Mouse (Mus musculus) heart, embryonic 10.5 days (tissue): ENCODE results near the gene Cspg4. TPM values are rescaled to one million over a fixed set of nuclear protein-coding genes. Genes with fewer than 3 reads are reported as not detected.

ENCODE experiments used
- DNase-seq: peaks from one replicate; pipeline ENCODE4 v3.0.0-alpha.2; 2017; ENCODE audit warnings: low spot score
- H3K27ac ChIP-seq: fragments of 300-500 bp; sonication (generic); 2 replicates; pipeline ENCODE4 v1.5.1; 2016; ENCODE audit warnings: mild to moderate bottlenecking
- H3K27me3 ChIP-seq: fragments of 300-500 bp; sonication (generic); 2 replicates; pipeline ENCODE4 v1.6.1; 2016; ENCODE audit warnings: mild to moderate bottlenecking; ENCODE audit not compliant: poor library complexity, insufficient read depth, severe bottlenecking
- H3K36me3 ChIP-seq: fragments of 300-500 bp; sonication (generic); 2 replicates; pipeline ENCODE4 v1.6.1; 2016; ENCODE audit warnings: mild to moderate bottlenecking, moderate library complexity
- H3K4me1 ChIP-seq: fragments of 300-500 bp; sonication (generic); 2 replicates; pipeline ENCODE4 v1.6.1; 2016; ENCODE audit warnings: mild to moderate bottlenecking
- H3K4me3 ChIP-seq: fragments of 300-500 bp; sonication (generic); 2 replicates; pipeline ENCODE4 v1.5.1; 2016; ENCODE audit warnings: mild to moderate bottlenecking, moderate library complexity
- H3K9me3 ChIP-seq: fragments of 300-500 bp; sonication (generic); 2 replicates; pipeline ENCODE4 v1.6.1; 2016; ENCODE audit warnings: mild to moderate bottlenecking, moderate library complexity
- WGBS: fragments of 180-500 bp; shearing (Covaris S2); methylation state at CpG from one replicate; pipeline ENCODE4 v1.1.7; 2016; 5-methylcytosine and 5-hydroxymethylcytosine counted together
- polyA plus RNA-seq: library from polyadenylated mRNA; unstranded; fragments of >200 nt; fragmentation: Nextera tagmentation; extraction: Ambion mirVana; gene quantifications from 2 replicates; pipeline ENCODE4 v1.2.1, GENCODE M21; 2016

The Cspg4 gene
- polyA plus RNA-seq, 1 experiment from 2014 or later = 22.5 TPM

DNA sequence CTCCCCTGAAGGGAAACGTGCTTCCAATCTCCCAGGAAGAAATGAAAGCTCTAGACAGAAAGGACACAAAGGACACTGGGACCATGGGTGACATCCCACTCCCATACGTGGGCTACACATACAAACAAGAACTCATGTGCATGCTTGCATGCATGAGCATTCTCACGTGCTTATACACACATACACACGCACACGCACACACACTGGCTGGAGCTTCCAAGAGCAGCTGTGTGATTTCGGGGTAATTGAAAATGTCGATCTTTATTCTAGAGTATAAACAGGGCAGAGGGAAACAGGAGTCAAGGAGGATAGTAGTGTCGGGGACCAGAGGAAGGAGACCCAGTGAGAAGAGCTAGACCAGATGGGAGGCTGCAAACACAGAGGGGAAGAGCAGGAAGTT lies 20.2 kb upstream of the Cspg4 start:
- Histone ChIP-seq H3K4me3 (no peak overlapping the region), H3K4me1 (peaks cover 24% of the 10 kb centered on the region), H3K27ac (no peak overlapping the region), H3K27me3 (peaks cover 18% of the 10 kb centered on the region), H3K9me3 (no peaks in the 10 kb centered on the region), H3K36me3 (no peaks in the 10 kb centered on the region)
- WGBS = 75% methylated on average over 8 of the region's 8 CpGs
- no peak for DNase-seq

DNA sequence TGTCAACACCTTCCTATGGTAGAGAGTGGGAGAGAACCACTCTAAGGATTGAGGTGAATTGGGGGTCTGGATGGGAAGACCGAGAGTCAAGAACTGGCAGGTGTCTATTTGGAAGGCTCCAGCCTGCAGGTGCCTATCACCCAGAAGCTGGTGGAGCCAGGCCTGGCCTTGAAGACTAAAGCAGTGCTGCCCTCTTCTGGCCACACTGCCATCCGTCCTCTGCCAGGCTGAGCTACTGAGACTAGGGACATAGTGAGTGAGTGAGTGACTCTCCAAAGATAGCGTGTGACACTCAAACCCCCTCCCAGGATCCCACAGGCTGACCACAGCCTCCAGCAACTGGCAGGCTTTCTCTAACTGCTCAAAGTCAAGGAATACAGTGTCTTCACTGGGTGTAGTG lies 17.3 kb upstream of the Cspg4 start:
- H3K4me1 ChIP-seq = peaks cover 34% of the 10 kb centered on the region
- no peaks in the 10 kb centered on the region for H3K36me3 ChIP-seq
- WGBS = 17% methylated on average over 3 of the region's 3 CpGs
- no peaks in the 10 kb centered on the region for H3K9me3 ChIP-seq
- H3K27me3 ChIP-seq = peaks cover 18% of the 10 kb centered on the region
- no peak overlapping the region for H3K4me3 ChIP-seq
- no peak overlapping the region for H3K27ac ChIP-seq
- DNase-seq = no peak

- H3K27ac ChIP-seq = peak overlapping the region; percentile 52; the same call in 1 of the 2 replicates
- WGBS = 73% methylated on average over 14 of the region's 14 CpGs
- H3K4me3 ChIP-seq = no peak overlapping the region
- H3K36me3 ChIP-seq = no peaks in the 10 kb centered on the region
- DNase-seq = no peak
- H3K27me3 ChIP-seq = peaks cover 11% of the 10 kb centered on the region; the same call in 1 of the 2 replicates
- no peaks in the 10 kb centered on the region for H3K9me3 ChIP-seq
- H3K4me1 ChIP-seq = peaks cover 36% of the 10 kb centered on the region
Measured at GRCm38 (mm10) chr9:56850128-56850904, 14.5 kb upstream of the Cspg4 start.

DNA sequence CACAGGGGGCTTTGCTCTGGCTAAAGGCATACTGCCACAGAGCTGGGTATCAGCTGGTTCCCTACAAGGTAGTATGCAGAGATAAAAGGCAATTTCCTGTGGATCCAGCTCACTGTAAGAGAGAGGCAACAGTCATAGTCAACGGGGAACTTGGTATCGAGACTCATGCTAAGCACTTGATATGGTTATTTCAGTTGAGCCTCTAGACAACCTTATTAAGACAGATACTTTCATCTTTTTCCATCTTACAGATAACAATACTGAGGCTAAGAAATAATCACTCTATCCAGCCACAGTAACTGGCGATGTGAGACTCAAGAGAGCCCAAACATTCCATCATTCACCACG lies 14.0 kb upstream of the Cspg4 start:
- DNase-seq = no peak
- no peak overlapping the region for H3K27ac ChIP-seq
- no peak overlapping the region for H3K4me3 ChIP-seq
- H3K4me1 ChIP-seq = peaks cover 36% of the 10 kb centered on the region
- H3K27me3 ChIP-seq = peaks cover 11% of the 10 kb centered on the region; the same call in 1 of the 2 replicates
- no peaks in the 10 kb centered on the region for H3K36me3 ChIP-seq
- no peaks in the 10 kb centered on the region for H3K9me3 ChIP-seq
- 66% methylated on average over 4 of the region's 4 CpGs for WGBS

GRCm38 (mm10) chr9:56851778-56852177 lies 13.1 kb upstream of the Cspg4 start:
- Histone ChIP-seq H3K36me3 (no peaks in the 10 kb centered on the region), H3K27ac (peak overlapping the region; percentile 80), H3K4me3 (peak overlapping the region; percentile 30), H3K27me3 (peaks cover 13% of the 10 kb centered on the region; the same call in 1 of the 2 replicates), H3K4me1 (peaks cover 39% of the 10 kb centered on the region), H3K9me3 (no peaks in the 10 kb centered on the region)
- DNase-seq = peak; percentile 89
- WGBS = 19% methylated on average over 11 of the region's 11 CpGs

GRCm38 (mm10) chr9:56857463-56857862 lies 7.4 kb upstream of the Cspg4 start:
- H3K4me1 ChIP-seq = peaks cover 39% of the 10 kb centered on the region
- H3K4me3 ChIP-seq = no peak overlapping the region
- no peaks in the 10 kb centered on the region for H3K36me3 ChIP-seq
- H3K9me3 ChIP-seq = no peaks in the 10 kb centered on the region
- H3K27ac ChIP-seq = no peak overlapping the region
- H3K27me3 ChIP-seq = peaks cover 25% of the 10 kb centered on the region
- no peak for DNase-seq
- WGBS = 51% methylated on average over 3 of the region's 3 CpGs

GRCm38 (mm10) chr9:56860035-56860434 lies 4.8 kb upstream of the Cspg4 start:
- Histone ChIP-seq H3K36me3 (no peaks in the 10 kb centered on the region), H3K4me3 (no peak overlapping the region), H3K27ac (no peak overlapping the region), H3K4me1 (peaks cover 41% of the 10 kb centered on the region), H3K9me3 (no peaks in the 10 kb centered on the region), H3K27me3 (peaks cover 36% of the 10 kb centered on the region)
- no peak for DNase-seq
- WGBS = 47% methylated on average over 3 of the region's 3 CpGs

DNA sequence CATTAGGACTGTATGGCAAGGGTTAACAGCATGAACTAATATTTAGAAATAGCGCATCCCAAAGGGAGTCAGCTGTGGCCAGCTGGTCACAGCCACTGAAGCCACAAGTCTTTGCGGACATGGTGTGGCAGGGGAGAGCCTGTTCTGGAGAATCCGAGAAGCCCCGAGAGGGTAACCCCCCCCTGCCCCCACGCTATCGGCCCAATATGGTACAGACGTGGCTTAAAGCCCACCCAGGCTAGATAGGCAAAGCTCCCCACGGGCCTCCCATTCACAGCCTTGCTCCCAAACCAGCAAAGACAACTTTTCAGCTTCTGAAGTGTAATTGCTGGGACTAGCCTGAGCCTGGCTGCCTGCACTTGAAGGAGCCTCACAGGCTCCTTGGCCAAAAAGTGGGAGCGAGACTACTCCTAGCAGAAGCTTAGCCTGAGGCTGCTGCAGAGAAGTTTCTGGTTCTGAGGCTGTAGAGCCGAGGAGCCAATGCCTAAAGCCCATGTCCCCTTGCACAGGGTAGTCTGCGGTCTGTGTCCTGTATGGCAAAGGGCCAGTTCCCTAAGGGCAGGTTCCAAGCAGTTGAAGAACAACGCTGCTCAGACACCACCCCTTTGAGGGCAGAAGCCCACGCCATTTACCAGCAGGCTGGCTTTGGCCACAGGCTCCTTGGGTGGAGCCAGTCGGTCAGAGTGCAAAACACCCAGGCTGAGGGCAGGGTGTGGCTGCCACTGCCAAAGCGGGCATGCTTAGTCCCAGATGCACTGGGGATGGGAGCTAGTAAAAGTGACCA lies 4.2 kb upstream of the Cspg4 start:
- H3K36me3 ChIP-seq = no peaks in the 10 kb centered on the region
- 65% methylated on average over 15 of the region's 15 CpGs for whole genome bisulfite sequencing
- no peak for DNase-seq
- peaks cover 42% of the 10 kb centered on the region for H3K27me3 ChIP-seq
- H3K27ac ChIP-seq = no peak overlapping the region
- no peaks in the 10 kb centered on the region for H3K9me3 ChIP-seq
- H3K4me3 ChIP-seq = no peak overlapping the region
- H3K4me1 ChIP-seq = peaks cover 47% of the 10 kb centered on the region

DNA sequence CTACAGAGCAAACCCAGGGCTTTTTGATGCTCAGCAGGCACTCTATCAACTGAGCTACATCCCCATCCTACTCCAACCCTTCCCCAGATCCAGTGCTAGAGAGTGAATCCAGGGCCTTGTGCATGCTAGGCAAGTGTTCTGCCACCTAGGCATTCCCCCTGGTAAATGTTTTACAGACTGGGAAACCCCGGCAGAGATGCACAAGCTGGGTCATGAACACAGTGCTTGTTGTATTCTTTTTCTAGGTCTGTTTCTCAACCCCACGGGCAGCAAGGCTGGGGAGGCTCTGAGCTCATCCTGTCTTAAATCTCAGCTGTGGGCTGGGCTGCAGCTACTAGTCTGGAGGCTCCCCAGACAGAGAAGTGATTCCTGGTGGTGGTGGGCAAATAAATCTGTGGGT lies 2.0 kb upstream of the Cspg4 start:
- no peak for DNase-seq
- Histone ChIP-seq H3K27ac (no peak overlapping the region), H3K4me1 (peaks cover 57% of the 10 kb centered on the region), H3K4me3 (no peak overlapping the region), H3K27me3 (peaks cover 44% of the 10 kb centered on the region), H3K9me3 (no peaks in the 10 kb centered on the region), H3K36me3 (no peaks in the 10 kb centered on the region)
- 59% methylated on average over 2 of the region's 2 CpGs for WGBS

DNA sequence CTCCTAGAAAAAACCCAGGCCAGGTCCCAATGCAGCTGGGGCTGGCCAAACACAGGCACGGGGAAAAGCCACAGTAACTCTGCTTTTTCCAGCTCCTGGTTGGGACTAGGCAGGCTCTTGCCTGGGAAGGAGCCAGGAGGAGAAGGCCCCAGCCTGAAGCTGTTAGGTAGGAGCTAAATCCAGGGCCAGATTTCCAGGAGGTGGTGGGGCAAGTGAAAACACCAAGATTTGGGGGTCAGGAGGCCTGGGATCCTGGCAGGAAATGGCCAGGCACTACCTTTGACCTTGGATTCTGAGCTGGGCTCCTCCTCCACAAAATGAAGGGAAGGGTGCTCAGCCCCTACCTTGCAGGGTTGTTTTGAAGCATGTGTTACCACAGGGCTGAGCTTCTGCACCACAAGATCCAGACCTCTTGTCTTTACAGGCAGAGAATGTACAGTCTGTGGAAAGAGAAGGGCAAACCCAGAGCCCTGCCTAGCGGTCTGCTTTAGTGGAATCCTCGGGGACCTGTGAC lies 560 bp upstream of the Cspg4 start, which contains the start of gene Odf3l1:
Gene Odf3l1 (minus strand): TSS at position 464 of the 514 bp plus-strand sequence.
- DNase-seq = no peak
- peak within 1 kb of the TSS; percentile 90 for H3K27ac ChIP-seq
- peak within 1 kb of the TSS; percentile 67 for H3K4me3 ChIP-seq
- H3K4me1 ChIP-seq = peaks cover 71% of the 10 kb centered on the region
- no peaks in the 10 kb centered on the region for H3K36me3 ChIP-seq
- WGBS = 9% methylated on average over 3 of the region's 3 CpGs
- H3K27me3 ChIP-seq = peaks cover 37% of the 10 kb centered on the region; the same call in 1 of the 2 replicates
- H3K9me3 ChIP-seq = no peaks in the 10 kb centered on the region

DNA sequence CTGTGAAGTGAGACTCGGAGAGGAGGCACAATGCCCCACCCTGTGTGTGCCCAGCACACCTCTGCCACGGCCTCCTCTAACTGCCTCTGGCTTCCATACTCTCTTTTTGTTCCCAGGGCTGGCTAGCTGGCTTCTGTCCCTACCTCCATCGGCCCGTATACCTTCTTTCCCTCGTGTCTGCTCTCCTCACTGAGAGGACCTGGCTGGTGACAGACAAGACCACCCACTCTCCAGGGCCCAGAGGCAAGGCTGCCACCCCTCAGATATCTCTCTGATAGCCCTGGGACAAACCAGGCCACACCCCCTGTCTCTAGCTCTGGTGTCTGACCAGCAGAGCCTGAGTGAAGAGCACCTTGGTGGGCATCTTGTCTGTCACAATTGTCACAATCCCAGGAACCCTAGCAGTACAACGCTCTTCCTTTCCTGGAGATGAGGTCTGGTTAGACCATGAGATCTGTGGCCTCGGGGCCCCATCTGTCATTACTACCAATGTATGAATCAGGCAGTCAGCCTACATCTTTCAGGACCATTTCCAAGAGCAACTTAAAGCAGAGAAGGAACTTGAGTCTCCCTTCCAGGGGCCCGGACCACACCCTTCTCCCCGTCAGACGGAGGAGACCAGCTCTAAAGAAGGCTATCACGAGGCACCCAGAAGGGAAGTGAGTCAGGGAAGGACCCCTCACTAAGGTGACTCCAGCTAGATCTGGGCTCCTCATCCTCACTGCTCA lies 1.0 kb downstream of the Cspg4 start:
- peak overlapping the region; percentile 67 for H3K4me3 ChIP-seq
- no peak for DNase-seq
- 46% methylated on average over 11 of the region's 11 CpGs for WGBS
- H3K36me3 ChIP-seq = peaks cover 3% of the 10 kb centered on the region; the same call in 1 of the 2 replicates
- H3K27me3 ChIP-seq = peaks cover 37% of the 10 kb centered on the region; the same call in 1 of the 2 replicates
- peak overlapping the region; percentile 90 for H3K27ac ChIP-seq
- H3K9me3 ChIP-seq = no peaks in the 10 kb centered on the region
- peaks cover 73% of the 10 kb centered on the region for H3K4me1 ChIP-seq

DNA sequence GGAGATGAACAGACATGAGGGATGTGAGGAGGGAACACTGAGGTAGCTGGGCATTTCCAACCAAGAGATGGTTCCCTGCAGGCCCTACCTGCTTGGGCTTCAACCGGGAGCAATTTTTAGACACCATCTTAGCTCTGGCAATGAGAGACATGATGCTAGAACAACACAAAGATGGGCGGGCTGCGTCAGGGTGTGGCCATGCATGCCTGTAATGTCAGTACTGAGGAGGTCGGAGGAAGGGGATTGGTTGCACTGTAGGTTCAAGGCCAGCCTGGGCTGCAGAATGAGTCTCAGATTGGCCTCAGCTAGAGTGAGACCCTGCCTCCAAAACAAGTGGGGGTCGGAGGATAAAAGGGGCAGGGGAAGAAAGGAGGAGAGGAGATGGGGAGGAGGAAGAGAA lies 1.6 kb downstream of the Cspg4 start:
- H3K4me3 ChIP-seq = peak overlapping the region; percentile 67
- no peaks in the 10 kb centered on the region for H3K9me3 ChIP-seq
- peaks cover 37% of the 10 kb centered on the region; the same call in 1 of the 2 replicates for H3K27me3 ChIP-seq
- H3K36me3 ChIP-seq = peaks cover 3% of the 10 kb centered on the region; the same call in 1 of the 2 replicates
- DNase-seq = no peak
- peaks cover 76% of the 10 kb centered on the region for H3K4me1 ChIP-seq
- WGBS = 71% methylated on average over 5 of the region's 5 CpGs
- peak overlapping the region; percentile 90 for H3K27ac ChIP-seq
